Mouse (Mus musculus) megakaryocyte, embryonic 14.5 days (primary cell): ENCODE results near the gene Ankrd16. TPM values are rescaled to one million over a fixed set of nuclear protein-coding genes. Genes with fewer than 3 reads are reported as not detected.

Experiments used
- H3K27me3 ChIP-seq: replicated peaks from 2 replicates; pipeline ENCODE3; 2012; ENCODE audit warnings: inconsistent platforms
- H3K36me3 ChIP-seq: replicated peaks from 2 replicates; pipeline ENCODE3; 2012; ENCODE audit warnings: low read length, inconsistent platforms, mixed read lengths
- H3K4me1 ChIP-seq: 2 replicates; pipeline ENCODE4 v1.6.1; 2012; ENCODE audit warnings: inconsistent platforms
- H3K4me3 ChIP-seq: replicated peaks from 2 replicates; pipeline ENCODE3; 2012; ENCODE audit warnings: moderate library complexity, mild to moderate bottlenecking, inconsistent platforms
- H3K9me3 ChIP-seq: 2 replicates; pipeline ENCODE4 v1.6.1; 2012; ENCODE audit warnings: inconsistent platforms
- FLI1 ChIP-seq: IDR thresholded peaks from 2 replicates; pipeline ENCODE4 v1.6.1; 2012; ENCODE audit warnings: low read length, inconsistent platforms, mixed read lengths
- GATA1 ChIP-seq: IDR thresholded peaks from 3 replicates; pipeline ENCODE4 v1.6.1; 2012; ENCODE audit warnings: mixed read lengths, low read length, inconsistent platforms, borderline replicate concordance
- polyA plus RNA-seq: library from polyadenylated mRNA; stranded (reverse); fragments of >175 nt; gene quantifications from 2 replicates; pipeline ENCODE4 v1.2.3, GENCODE M21; 2012; ENCODE audit warnings: low replicate concordance; ENCODE audit not compliant: insufficient read depth

Ankrd16 gene
- 8.1 and 8.5 TPM in 2 replicates for polyA plus RNA-seq

- Histone ChIP-seq H3K27me3 (no peaks in the 10 kb centered on the region), H3K4me1 (peaks cover 58% of the 10 kb centered on the region), H3K9me3 (no peaks in the 10 kb centered on the region), H3K4me3 (peak within 1 kb of the TSS; percentile 100), H3K36me3 (peaks cover 37% of the 10 kb centered on the region)
- no peak for TF ChIP-seq FLI1
- no peak for TF ChIP-seq GATA1
Measured at GRCm38 (mm10) chr2:11777091-11778068, at the start of gene Ankrd16, which contains the start of gene Fbh1. TSS of gene Ankrd16 (plus strand) at chr2:11777876. TSS of gene Fbh1 (minus strand) at chr2:11777582.

DNA sequence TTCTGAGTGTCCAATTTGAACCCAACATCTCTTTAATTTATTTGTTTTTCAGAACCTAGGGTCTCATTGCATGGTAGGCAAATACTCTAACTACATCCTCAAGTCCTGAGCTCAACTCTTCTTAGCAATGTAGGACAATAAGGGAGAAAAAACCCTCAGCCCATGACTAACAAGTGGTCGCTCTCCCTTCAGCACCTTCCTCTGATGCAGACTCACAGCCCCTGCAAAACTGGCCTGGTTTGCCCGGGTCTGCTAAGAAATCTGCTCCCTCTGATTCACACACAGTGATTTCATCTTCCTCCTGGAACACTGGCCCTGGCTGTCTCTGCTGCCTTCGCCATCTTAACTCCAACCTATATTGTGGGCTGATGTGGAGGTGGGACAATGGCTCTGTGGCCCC lies 48.6 kb upstream of the Ankrd16 start:
- H3K4me1 ChIP-seq: peaks cover 6% of the 10 kb centered on the region; the same call in 1 of the 2 replicates
- TF ChIP-seq GATA1 (no peak), FLI1 (no peak)
- H3K4me3 ChIP-seq: no peak overlapping the region
- peaks cover 82% of the 10 kb centered on the region for H3K36me3 ChIP-seq
- H3K9me3 ChIP-seq: no peaks in the 10 kb centered on the region
- no peaks in the 10 kb centered on the region for H3K27me3 ChIP-seq

DNA sequence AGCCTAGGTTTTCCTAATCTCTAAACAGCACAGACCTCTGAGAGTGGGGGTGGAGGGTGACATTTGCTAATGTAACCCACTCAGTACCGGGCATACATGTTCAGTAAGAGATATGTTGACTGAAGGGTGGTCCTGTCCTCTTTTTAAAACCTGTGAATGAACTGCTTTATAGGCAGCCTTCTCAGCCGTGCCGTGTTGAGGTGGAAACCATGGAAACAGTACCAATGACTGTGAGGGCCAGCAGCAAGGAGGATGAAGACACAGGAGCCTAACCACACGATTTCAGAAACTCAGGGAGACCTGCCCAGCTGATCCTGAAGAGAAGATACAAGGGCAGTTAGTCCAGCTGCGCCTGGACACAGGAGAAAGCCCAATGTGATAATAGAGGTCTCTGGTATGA lies 44.7 kb upstream of the Ankrd16 start:
- no peaks in the 10 kb centered on the region for H3K9me3 ChIP-seq
- H3K36me3 ChIP-seq: peaks cover 68% of the 10 kb centered on the region
- TF ChIP-seq GATA1 (no peak), FLI1 (no peak)
- no peak overlapping the region for H3K4me3 ChIP-seq
- peaks cover 11% of the 10 kb centered on the region; the same call in 1 of the 2 replicates for H3K4me1 ChIP-seq
- no peaks in the 10 kb centered on the region for H3K27me3 ChIP-seq

GRCm38 (mm10) chr2:11735853-11736252 lies 41.8 kb upstream of the Ankrd16 start:
- TF ChIP-seq GATA1: no peak
- no peak for TF ChIP-seq FLI1
- H3K4me1 ChIP-seq: peaks cover 8% of the 10 kb centered on the region; the same call in 1 of the 2 replicates
- H3K9me3 ChIP-seq: no peaks in the 10 kb centered on the region
- peaks cover 66% of the 10 kb centered on the region for H3K36me3 ChIP-seq
- H3K4me3 ChIP-seq: no peak overlapping the region
- H3K27me3 ChIP-seq: no peaks in the 10 kb centered on the region

- TF ChIP-seq FLI1 (no peak), GATA1 (no peak)
- Histone ChIP-seq H3K36me3 (peaks cover 79% of the 10 kb centered on the region), H3K4me1 (peaks cover 8% of the 10 kb centered on the region; the same call in 1 of the 2 replicates), H3K27me3 (no peaks in the 10 kb centered on the region), H3K4me3 (no peak overlapping the region), H3K9me3 (no peaks in the 10 kb centered on the region)
Measured at GRCm38 (mm10) chr2:11738794-11739193, 38.9 kb upstream of the Ankrd16 start.

- peaks cover 8% of the 10 kb centered on the region; the same call in 1 of the 2 replicates for H3K4me1 ChIP-seq
- H3K36me3 ChIP-seq: peaks cover 76% of the 10 kb centered on the region
- no peak overlapping the region for H3K4me3 ChIP-seq
- no peak for TF ChIP-seq GATA1
- TF ChIP-seq FLI1: no peak
- no peaks in the 10 kb centered on the region for H3K9me3 ChIP-seq
- no peaks in the 10 kb centered on the region for H3K27me3 ChIP-seq
Measured at GRCm38 (mm10) chr2:11739516-11740051, 38.1 kb upstream of the Ankrd16 start.

DNA sequence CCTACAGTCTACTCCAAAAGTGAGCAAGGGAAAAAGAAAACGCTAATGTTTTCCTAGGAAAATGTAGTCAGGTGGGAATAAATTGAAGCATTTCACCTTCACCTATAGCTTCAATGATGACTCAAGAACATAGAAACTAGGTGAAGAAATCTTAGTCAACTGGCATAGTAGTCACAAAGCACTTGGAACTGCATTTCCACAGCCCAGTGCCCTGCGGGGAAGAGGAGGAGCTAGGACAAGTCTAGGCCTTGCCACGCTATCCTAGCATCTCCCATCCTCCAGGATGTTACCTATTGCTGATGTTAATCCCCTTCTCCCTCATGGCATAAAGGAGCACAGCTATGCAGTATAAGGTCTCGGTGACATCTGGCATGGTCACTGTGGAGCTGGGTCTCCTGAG lies 15.1 kb upstream of the Ankrd16 start:
- no peaks in the 10 kb centered on the region for H3K9me3 ChIP-seq
- peaks cover 100% of the 10 kb centered on the region for H3K36me3 ChIP-seq
- peaks cover 31% of the 10 kb centered on the region for H3K4me1 ChIP-seq
- no peaks in the 10 kb centered on the region for H3K27me3 ChIP-seq
- no peak for TF ChIP-seq GATA1
- no peak for TF ChIP-seq FLI1
- H3K4me3 ChIP-seq: no peak overlapping the region

- H3K4me1 ChIP-seq: peaks cover 34% of the 10 kb centered on the region
- no peak overlapping the region for H3K4me3 ChIP-seq
- H3K9me3 ChIP-seq: no peaks in the 10 kb centered on the region
- TF ChIP-seq GATA1 (no peak), FLI1 (no peak)
- H3K36me3 ChIP-seq: peaks cover 95% of the 10 kb centered on the region
- H3K27me3 ChIP-seq: no peaks in the 10 kb centered on the region
Measured at GRCm38 (mm10) chr2:11765694-11766093, 12.0 kb upstream of the Ankrd16 start.

DNA sequence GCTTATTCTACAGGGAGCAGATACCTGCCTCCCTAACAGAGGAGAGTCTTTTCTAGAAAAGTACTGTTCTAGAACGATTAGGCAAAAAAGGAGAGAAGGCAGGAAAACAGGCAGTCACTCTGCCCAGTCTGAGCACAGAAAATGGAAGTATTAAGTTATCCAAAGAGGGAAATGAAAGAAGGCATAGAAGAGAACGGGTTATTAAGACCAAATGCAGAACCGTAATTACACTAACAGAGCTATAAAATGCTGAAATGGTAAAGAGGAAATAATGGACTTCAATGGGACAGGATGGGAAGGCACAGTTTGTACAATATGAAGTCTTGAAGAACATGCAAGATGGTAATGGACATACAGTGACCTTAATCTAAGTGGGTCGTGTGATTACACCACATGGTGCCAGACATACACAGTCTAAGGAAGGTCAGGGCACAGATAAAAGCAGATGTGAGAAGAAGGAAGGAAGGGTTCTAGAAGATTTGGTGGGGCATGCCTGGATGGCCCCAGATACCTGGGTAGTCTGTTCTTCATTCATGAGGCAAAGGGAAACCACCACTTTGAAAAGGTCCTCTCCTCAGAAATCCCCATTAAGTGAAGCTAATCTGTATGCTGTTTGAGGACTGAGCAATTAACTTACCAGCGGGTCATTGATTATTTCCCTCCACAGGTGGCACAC lies 11.1 kb upstream of the Ankrd16 start:
- peaks cover 85% of the 10 kb centered on the region for H3K36me3 ChIP-seq
- TF ChIP-seq GATA1 (no peak), FLI1 (no peak)
- H3K4me1 ChIP-seq: peaks cover 43% of the 10 kb centered on the region
- no peaks in the 10 kb centered on the region for H3K27me3 ChIP-seq
- no peak overlapping the region for H3K4me3 ChIP-seq
- H3K9me3 ChIP-seq: no peaks in the 10 kb centered on the region
